Mouse (Mus musculus) Muller cell, postnatal 12 days (primary cell): Measurements from ENCODE around the gene Mthfd1l.

Experiments
- DNase-seq: peaks from one replicate; pipeline ENCODE4 v3.0.0-alpha.2; 2015; ENCODE audit errors: inconsistent ontology term

Gene Mthfd1l

DNA sequence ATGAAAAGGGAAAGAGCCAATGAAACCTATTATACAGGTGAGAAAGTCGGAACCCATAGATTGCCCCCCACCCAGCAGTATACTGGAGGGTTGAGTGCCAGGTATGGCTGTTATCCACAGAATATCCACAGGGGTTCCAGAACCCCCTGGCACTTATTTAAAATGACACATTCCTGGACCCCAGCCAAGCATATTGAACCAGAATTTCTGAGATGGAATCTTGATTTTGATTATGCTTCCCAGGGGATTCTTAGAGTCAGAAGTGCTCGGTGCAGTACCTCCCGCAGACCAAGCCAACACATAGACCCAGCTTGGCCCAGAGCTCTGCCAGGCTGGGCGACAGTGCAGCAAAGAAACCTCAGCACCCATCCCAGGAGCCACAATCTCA is 3.7 kb downstream of the Mthfd1l start:
- no peak for DNase-seq

GRCm38 (mm10) chr10:3978326-3978725 is 5.4 kb downstream of the Mthfd1l start:
- peak; percentile 32 for DNase-seq

GRCm38 (mm10) chr10:3978792-3979488 is 6.0 kb downstream of the Mthfd1l start:
- peak; percentile 52 for DNase-seq

- DNase-seq: no peak
Observed at GRCm38 (mm10) chr10:3980231-3980630, 7.3 kb downstream of the Mthfd1l start.

DNA sequence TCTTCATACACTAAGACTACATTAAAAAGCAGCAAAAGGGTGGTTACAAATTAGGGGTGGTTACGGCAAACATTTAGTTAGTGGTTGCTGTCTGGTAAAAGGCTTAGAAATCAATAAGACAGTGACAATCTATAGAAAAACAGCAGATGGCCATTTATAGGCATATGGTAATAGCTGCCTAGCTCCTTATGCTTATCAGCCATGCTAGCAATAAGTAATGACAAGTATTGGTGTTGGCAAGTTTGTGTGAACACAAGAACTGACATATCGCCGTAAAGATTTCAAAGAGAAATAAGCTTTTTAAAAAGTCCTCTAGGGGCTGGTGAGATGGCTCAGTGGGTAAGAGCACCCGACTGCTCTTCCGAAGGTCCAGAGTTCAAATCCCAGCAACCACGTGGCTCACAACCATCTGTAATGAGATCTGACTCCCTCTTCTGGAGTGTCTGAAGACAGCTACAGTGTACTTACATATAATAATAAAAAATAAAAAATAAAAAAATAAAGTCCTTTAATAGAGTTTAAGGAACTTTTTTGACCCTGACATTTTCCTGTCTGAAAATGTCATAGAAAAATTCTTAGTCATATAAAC is 17.5 kb downstream of the Mthfd1l start:
- DNase-seq: no peak

DNA sequence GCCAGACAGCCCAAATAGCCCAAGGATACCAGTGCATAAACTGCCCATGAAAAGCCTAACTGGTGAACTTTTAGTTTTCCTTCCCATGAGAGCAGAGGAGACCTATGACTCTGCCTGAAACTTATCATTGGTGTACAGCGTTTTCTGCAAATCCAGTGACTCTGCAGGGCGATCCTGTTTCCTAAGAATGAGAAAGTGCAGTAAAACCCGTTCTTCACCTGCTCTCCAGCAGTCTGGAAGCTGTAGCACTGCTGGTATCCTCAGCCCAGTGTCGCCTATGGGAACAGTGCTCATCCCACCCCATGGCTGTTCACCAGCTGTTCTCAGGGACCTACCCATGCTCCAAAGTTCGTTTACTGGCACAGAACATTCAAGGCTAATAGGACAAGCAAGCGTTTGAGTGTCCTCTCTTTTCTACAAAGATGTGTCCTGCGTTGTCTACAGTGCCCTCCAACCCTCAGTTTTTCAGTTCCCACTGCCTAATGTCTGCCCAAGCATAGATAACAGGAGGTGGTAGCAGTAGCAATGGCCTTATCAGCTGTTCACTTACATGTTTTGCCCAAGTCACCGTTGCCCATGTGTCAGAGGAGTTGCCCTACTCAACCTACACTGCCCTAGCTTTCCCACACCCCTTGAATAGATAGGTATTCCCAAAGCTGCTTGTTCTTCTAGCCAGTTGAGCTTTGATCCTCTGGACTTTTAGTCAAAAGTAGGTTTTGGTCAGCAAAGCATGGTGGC is 20.6 kb downstream of the Mthfd1l start:
- no peak for DNase-seq

DNA sequence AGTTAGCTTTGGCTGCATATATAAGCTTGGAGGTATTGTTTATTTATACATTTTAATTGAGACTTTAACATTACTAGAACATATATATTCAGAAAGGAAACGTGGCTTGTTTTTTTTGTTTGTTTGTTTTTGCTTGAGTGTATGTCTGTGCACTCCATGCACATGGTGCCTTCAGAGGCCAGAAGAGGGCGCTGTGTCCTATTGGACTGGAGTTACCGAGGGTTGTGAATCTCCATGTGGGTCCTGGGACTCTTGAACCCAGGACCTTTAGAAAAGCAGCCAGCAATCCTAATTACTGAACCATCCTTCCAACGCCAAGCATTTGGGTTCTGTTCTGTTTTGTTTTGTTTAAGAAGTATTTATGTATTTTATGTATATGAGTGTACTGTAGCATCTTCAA is 22.4 kb downstream of the Mthfd1l start:
- no peak for DNase-seq

- DNase-seq: peak; percentile 47
Observed at GRCm38 (mm10) chr10:3996170-3996876, 23.4 kb downstream of the Mthfd1l start.

- no peak for DNase-seq
Observed at GRCm38 (mm10) chr10:3997851-3998426, 25.0 kb downstream of the Mthfd1l start.

GRCm38 (mm10) chr10:4002711-4003110 is 29.8 kb downstream of the Mthfd1l start:
- DNase-seq: no peak

DNA sequence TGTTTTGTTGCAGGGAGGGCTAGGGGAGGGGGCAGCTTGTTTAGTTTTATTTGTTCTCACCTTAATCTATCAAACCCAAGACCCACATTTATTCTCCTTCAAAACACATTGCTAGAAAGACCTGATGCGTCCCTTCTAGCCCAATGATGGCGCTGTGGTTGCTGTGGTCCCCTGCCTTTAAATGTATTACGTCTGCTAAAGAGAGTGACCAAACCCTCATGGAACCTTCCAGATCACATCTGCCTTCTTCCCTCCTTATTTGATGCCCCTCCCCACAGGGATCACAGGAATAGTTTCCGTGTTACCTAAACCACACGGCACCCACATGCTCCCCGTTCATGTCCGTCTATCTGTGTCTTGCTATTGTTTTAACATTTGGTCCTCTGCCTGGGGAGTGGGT is 32.3 kb downstream of the Mthfd1l start:
- no peak for DNase-seq

DNA sequence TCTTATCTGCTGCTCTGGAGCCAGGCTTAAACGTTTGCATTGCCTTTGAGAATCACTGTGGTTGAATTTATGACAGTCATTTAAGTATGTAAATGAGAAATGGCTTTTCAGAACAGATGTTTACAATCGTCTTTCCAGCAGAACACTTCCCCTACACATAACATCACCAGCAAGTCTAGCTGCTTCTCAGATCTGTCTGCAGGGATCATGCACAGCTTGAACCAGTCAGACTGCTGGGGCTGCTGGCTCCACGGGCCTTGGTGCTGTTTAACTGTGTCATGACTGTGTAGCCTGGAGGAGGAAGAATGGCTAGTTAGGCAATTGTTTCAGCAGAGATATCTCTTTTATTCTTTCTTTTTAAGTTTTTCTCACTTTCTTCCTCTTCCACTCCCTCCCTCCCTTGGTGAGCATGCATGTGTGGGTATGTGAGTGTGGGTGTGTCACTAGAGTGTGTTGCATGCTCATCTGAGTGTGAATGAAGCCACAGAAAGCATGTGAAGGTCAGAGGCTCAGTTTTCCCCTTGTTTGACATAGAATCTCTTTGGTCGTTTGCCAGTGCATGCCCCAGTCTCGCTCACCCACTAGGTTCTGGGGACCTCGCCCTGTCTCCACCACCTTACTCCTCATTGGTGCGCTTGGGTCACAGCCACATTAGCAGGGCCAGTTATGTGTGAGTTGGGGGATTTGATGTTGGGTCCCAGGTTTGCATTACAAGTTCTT is 33.5 kb downstream of the Mthfd1l start:
- DNase-seq: no peak

DNA sequence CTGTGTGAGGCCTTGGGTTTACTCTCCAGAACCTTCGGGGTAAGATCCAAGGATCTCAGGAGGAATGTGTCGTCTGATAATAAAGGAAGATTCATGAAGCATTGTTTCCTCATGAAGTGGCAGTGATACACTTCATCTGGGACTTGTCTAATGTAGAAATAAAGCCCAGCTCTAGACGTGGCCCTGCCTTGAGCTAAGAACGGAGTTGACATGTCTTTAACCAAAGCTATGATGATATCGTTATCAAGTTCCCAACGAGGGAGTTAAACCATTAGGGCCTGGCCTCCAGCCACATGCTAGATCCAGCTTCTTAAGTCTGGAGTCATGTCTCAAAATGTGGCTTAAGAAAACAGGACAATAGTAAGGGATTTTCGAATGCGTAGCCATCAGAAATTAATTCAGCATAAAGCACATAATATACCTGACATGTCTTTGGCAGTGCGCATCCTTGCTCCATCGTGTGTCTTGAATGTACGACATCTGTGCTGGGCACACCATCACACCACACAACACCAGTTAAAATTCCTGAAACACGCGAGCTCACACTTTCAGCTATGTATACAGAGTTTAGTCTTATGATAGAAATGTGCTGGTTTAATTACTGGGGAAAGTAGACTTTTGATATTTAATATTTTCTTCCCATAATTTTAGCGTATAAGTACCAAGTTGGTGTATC is 49.8 kb downstream of the Mthfd1l start:
- DNase-seq: no peak

GRCm38 (mm10) chr10:4026616-4027015 is 53.7 kb downstream of the Mthfd1l start:
- no peak for DNase-seq

DNA sequence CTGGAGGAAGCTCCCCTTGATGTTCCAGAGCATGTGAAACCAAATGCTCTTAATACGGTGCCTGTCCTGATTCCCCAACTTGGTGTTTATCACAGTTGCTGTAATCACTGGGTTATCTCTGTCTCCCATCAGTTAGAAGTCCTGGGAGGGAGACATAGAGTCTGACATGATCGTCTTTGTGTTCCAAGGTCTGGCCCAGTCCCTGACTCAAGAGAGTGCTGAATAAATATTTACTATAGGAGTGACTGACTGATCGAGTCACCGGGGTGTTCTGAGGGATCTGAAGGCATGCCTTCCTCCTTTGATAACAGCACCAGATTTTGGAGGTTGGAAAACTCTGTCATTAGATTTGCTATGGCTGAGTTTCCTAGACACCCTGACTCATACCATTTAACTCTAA is 54.5 kb downstream of the Mthfd1l start:
- DNase-seq: no peak

DNA sequence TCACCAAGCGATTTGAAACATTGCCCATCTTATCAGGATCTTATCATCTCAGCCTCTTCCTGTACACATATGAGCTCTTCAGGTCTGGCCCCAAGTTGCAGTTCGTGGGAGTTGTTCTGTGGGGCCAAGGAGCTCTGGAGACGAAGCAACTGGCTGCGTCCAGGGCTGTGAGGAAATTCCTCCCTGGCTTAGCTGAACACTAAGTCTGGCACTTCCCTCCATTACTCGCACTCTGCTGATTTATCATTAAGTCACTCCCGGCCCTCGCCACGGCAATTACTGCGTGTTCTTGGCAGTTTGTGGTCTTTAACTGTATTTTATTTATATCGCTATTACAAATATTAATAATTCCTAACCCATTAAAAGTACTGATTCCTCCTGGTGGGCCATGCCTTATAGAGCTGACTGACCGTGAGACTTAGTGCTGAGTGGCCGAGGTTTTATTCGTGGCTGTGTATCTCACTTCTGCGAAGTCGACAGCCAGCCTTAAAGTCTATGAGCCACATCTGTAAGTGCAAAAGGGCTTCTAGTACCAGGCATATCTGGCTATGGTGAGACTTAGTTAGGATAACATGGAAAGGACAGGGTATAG is 56.0 kb downstream of the Mthfd1l start:
- no peak for DNase-seq

DNA sequence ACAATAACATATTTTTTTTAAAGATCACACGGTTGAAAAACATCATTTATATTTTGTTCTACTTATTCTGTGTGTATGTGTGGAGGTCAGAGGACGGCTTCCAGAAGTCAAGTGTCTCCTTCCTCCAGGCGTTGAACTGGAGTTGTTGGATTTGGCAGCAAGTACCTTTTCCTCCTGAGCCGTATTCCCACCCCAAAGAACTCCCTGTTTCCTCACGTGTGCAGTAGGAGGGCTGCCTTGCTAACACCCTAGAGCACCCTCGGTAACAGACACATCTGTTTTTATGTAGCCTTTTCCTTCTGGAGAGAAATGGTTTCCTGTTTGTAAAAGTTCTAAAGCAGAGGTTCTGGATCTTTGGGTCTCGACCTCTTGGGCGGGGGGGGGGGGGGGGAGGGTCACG is 60.8 kb downstream of the Mthfd1l start:
- DNase-seq: no peak

DNA sequence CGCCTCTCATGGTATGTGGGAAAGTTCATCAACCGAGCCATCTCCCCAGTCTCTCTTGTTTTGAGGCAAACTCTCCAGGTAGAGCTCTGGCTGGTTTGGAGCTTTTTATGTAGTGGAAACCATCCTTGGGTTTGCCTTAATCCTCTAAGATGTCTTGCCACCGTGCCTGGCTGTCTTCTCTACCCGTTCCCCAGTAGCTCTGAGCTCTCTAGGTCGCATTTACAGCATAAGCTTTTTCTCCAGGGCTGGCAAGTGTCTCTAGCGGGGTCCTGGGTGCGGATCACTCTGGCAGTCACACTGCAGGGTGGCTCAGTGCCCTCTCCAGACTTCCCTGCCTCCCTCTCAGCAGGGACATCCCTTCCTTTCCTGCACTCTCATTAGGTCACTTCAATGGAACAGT is 63.6 kb downstream of the Mthfd1l start:
- no peak for DNase-seq

- DNase-seq: no peak
Observed at GRCm38 (mm10) chr10:4037066-4037465, 64.1 kb downstream of the Mthfd1l start.

DNA sequence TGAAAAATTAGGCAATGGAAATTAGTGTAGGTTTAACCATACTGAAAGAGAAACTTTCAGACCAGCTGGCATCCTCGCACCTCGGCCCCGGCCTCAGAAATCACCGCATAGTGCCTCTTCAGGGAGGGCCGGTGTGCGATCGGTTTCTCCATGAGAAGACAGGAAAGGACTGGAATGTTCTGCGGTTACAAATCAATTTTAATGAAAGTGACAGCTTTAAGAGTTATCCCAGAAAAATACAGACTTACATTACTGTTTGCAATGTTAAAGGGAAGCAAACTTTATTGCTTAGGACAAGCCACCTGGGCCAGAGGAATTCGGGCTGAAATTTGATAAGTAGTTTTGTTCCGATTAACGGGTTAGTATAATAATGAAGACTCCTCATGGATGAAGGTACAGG is 65.7 kb downstream of the Mthfd1l start:
- no peak for DNase-seq
